Mouse (Mus musculus): ENCODE measurements around the gene Olfr983. TPM values are rescaled to one million over a fixed set of nuclear protein-coding genes. Genes with fewer than 3 reads are reported as not detected.

Gene Olfr983
- not detected in 2 replicates for polyA plus RNA-seq (2012; rRNA removed)

DNA sequence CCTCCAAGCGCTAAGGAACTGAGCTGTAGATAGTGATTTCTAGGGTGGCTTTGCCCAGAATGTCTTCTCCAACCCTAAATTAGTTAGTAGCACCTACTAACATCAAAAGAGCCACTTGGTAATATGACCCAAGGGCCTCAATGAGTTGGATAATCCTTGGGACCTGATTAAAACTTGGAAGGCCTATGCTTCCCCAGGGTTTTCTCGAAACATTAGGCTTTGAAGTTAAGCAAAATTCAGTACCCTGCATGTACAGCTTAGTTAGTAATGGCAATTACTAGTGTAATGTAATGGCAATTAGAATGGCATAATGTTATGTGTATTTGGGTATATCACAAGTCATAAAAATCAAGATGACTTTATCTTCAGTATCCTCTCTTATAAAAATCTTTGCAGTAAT is at the start of gene Olfr983:
Gene Olfr983 (minus strand): TSS at position 101 of the 400 bp plus-strand sequence.
- Histone ChIP-seq H3K4me3 (ENCODE audit: control insufficient read depth, low read depth, low read length) (no peak within 1 kb of the TSS), H3K27ac (ENCODE audit: control insufficient read depth, insufficient read depth, low read depth, low read length) (no peak within 1 kb of the TSS), H3K36me3 (ENCODE audit: control insufficient read depth, insufficient read depth, low read length) (no peaks in the 10 kb centered on the region), H3K27me3 (ENCODE audit: control insufficient read depth, insufficient read depth, low read length) (no peaks in the 10 kb centered on the region), H3K4me1 (ENCODE audit: control insufficient read depth, insufficient read depth, low read length) (no peaks in the 10 kb centered on the region)
- TF ChIP-seq POLR2A (IDR thresholded peaks at IDR 0.05; ENCODE audit: control insufficient read depth, low read depth, low read length) (no peak), CTCF (IDR thresholded peaks at IDR 0.05; ENCODE audit: control insufficient read depth, insufficient read depth, insufficient replicate concordance, low read depth, low read length) (no peak)

DNA sequence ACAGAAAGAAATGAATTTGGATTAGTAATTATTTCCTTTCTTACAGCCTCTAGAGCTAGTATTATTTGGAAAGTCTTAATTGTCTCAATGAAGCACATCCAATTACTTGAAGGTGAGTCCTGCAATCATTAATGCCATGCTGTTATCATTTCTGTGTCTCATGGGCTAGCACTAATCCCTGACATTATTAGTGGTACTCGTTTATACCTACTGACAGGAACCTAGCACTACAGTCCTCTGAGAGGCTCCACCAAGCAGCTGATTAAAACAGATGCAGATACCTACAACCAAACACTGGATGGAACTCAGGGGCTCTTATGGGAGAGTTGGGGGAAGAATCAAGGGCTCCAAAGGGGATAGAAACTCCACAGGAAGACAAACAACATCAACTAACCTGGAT is 48.1 kb upstream of the Olfr983 start:
- Histone ChIP-seq H3K4me3 (ENCODE audit: control insufficient read depth, low read depth, low read length) (no peak overlapping the region), H3K36me3 (ENCODE audit: control insufficient read depth, insufficient read depth, low read length) (no peaks in the 10 kb centered on the region), H3K27me3 (ENCODE audit: control insufficient read depth, insufficient read depth, low read length) (no peaks in the 10 kb centered on the region), H3K4me1 (ENCODE audit: control insufficient read depth, insufficient read depth, low read length) (no peaks in the 10 kb centered on the region), H3K27ac (ENCODE audit: control insufficient read depth, insufficient read depth, low read depth, low read length) (no peak overlapping the region)
- TF ChIP-seq POLR2A (IDR thresholded peaks at IDR 0.05; ENCODE audit: control insufficient read depth, low read depth, low read length) (no peak), CTCF (IDR thresholded peaks at IDR 0.05; ENCODE audit: control insufficient read depth, insufficient read depth, insufficient replicate concordance, low read depth, low read length) (no peak)

DNA sequence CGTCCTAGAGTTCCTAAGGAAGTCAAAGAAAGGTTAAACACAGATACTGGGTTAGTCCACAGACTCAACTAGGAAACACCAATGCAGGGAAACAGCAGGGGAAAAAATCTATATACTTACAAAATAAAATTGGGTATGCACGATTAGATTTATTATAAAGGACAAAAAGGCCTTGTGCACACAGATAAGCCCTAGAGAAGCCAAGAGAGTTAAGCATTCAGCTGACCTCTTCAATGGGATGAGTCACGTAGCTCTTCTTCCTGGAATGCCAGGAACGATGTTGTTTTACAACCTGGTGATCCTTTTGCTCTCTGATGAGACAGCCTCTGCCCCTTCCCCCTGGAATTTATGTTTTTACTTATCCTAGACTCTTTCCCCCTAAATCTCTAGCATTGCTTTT is 46.1 kb upstream of the Olfr983 start:
- no peaks in the 10 kb centered on the region for H3K27me3 ChIP-seq (ENCODE audit: control insufficient read depth, insufficient read depth, low read length)
- no peak overlapping the region for H3K4me3 ChIP-seq (ENCODE audit: control insufficient read depth, low read depth, low read length)
- no peaks in the 10 kb centered on the region for H3K4me1 ChIP-seq (ENCODE audit: control insufficient read depth, insufficient read depth, low read length)
- TF ChIP-seq POLR2A (IDR thresholded peaks at IDR 0.05; ENCODE audit: control insufficient read depth, low read depth, low read length) (no peak), CTCF (IDR thresholded peaks at IDR 0.05; ENCODE audit: control insufficient read depth, insufficient read depth, insufficient replicate concordance, low read depth, low read length) (no peak)
- H3K36me3 ChIP-seq (ENCODE audit: control insufficient read depth, insufficient read depth, low read length), result no peaks in the 10 kb centered on the region
- H3K27ac ChIP-seq (ENCODE audit: control insufficient read depth, insufficient read depth, low read depth, low read length), result no peak overlapping the region

DNA sequence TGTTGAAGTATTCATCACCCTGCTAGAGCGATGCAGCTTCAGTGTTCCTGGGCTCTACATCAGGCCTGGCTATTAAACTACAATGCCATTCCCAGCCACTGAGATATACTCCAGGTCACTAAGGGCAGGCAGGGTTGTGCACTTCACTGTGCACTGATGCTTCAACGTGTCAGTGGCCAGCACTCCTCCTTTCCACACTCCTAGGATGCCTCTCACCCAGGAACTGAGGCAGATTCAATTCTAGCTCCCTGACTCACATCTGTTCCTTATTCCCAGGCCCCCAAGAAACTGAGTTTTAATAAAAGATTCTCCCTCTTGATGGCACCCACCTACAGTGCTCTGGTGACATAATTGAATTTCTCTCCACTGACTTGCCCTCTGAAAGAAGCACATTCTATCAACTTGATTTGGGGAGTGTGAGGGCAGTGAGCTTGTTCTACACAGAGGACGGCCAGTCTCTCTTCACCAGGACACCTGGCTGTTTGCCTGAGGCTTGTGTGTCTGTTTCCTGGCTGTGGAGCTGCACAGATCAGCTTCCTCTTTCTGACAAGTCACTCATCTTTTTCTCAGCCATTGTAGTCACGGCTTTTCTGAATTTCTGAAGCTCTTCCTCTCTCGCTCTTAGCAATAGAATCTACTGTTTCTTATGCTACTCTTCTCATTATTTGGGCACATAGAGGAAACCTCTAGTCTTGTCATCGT is 43.7 kb upstream of the Olfr983 start:
- Histone ChIP-seq H3K27me3 (ENCODE audit: control insufficient read depth, insufficient read depth, low read length) (no peaks in the 10 kb centered on the region), H3K4me1 (ENCODE audit: control insufficient read depth, insufficient read depth, low read length) (no peaks in the 10 kb centered on the region), H3K4me3 (ENCODE audit: control insufficient read depth, low read depth, low read length) (no peak overlapping the region), H3K36me3 (ENCODE audit: control insufficient read depth, insufficient read depth, low read length) (no peaks in the 10 kb centered on the region), H3K27ac (ENCODE audit: control insufficient read depth, insufficient read depth, low read depth, low read length) (no peak overlapping the region)
- TF ChIP-seq POLR2A (IDR thresholded peaks at IDR 0.05; ENCODE audit: control insufficient read depth, low read depth, low read length) (no peak), CTCF (IDR thresholded peaks at IDR 0.05; ENCODE audit: control insufficient read depth, insufficient read depth, insufficient replicate concordance, low read depth, low read length) (no peak)

DNA sequence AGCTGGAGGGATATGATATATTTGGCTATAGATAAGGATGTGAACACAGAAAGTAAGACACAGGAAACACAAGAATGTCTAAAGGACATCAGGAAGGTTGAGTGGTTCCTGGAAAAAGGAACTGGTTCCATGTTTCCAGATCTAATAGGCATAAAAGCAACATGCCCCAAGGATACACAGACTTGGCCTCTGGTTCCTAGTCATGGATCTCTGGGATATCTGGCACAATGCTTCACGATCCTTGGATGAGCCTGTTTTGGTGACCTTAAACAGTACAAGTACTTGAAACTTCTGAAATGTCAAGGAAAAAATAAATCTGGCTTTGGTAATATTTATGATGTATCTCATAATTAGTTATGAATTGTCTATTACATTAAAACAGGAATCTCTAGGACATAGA is 37.2 kb upstream of the Olfr983 start:
- Histone ChIP-seq H3K27me3 (ENCODE audit: control insufficient read depth, insufficient read depth, low read length) (no peaks in the 10 kb centered on the region), H3K27ac (ENCODE audit: control insufficient read depth, insufficient read depth, low read depth, low read length) (no peak overlapping the region), H3K4me1 (ENCODE audit: control insufficient read depth, insufficient read depth, low read length) (no peaks in the 10 kb centered on the region), H3K36me3 (ENCODE audit: control insufficient read depth, insufficient read depth, low read length) (no peaks in the 10 kb centered on the region), H3K4me3 (ENCODE audit: control insufficient read depth, low read depth, low read length) (no peak overlapping the region)
- TF ChIP-seq POLR2A (IDR thresholded peaks at IDR 0.05; ENCODE audit: control insufficient read depth, low read depth, low read length) (no peak), CTCF (IDR thresholded peaks at IDR 0.05; ENCODE audit: control insufficient read depth, insufficient read depth, insufficient replicate concordance, low read depth, low read length) (no peak)

DNA sequence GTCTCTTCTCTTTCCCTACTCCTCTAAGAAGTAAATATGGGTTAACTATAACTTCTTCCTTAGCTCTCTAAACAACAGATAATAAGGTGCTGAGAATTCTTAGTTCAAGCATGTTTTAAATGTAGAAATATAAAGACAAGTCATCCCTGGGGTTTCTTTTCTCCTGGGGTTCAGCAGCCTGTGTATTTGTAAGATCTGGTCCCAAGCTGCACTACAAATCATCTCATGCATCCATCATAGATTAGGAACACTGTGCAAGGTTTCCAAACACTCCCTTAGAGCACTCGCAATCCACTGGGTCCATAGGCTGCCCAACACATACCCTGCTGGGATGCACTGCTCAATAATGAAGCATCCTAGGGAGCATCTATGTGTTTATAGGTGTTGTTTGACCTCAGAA is 36.7 kb upstream of the Olfr983 start, which contains the start of gene Olfr985:
Gene Olfr985 (minus strand): TSS at position 101 of the 400 bp plus-strand sequence.
- no peak for TF ChIP-seq POLR2A (IDR thresholded peaks at IDR 0.05; ENCODE audit: control insufficient read depth, low read depth, low read length)
- H3K4me3 ChIP-seq (ENCODE audit: control insufficient read depth, low read depth, low read length), result no peak within 1 kb of the TSS
- no peaks in the 10 kb centered on the region for H3K36me3 ChIP-seq (ENCODE audit: control insufficient read depth, insufficient read depth, low read length)
- no peak within 1 kb of the TSS for H3K27ac ChIP-seq (ENCODE audit: control insufficient read depth, insufficient read depth, low read depth, low read length)
- H3K4me1 ChIP-seq (ENCODE audit: control insufficient read depth, insufficient read depth, low read length), result no peaks in the 10 kb centered on the region
- no peaks in the 10 kb centered on the region for H3K27me3 ChIP-seq (ENCODE audit: control insufficient read depth, insufficient read depth, low read length)

DNA sequence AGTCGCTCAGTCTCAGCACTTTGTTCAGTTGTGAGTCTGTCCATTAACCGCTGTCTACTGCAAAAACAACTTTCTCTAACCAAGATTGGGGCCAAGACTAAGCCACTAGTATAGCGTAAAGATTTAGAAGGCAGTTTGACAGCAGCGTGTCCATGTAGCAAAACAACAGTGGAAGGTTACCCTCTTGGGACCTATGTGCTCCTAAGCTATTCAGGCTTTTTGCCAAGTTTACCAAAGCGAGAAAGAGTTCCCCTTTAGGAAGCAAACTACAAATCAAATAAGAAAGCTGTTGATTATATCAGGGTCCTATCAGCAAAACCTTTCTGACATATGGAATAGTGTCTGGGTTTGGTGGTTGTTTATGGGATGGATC is 23.9 kb upstream of the Olfr983 start:
- H3K36me3 ChIP-seq (ENCODE audit: control insufficient read depth, insufficient read depth, low read length), result no peaks in the 10 kb centered on the region
- TF ChIP-seq CTCF (IDR thresholded peaks at IDR 0.05; ENCODE audit: control insufficient read depth, insufficient read depth, insufficient replicate concordance, low read depth, low read length), result no peak
- no peak for TF ChIP-seq POLR2A (IDR thresholded peaks at IDR 0.05; ENCODE audit: control insufficient read depth, low read depth, low read length)

More for the DNA sequence above, 23.9 kb upstream of the Olfr983 start:
- H3K4me3 ChIP-seq (ENCODE audit: control insufficient read depth, low read depth, low read length), result no peak overlapping the region
- no peaks in the 10 kb centered on the region for H3K27me3 ChIP-seq (ENCODE audit: control insufficient read depth, insufficient read depth, low read length)
- H3K4me1 ChIP-seq (ENCODE audit: control insufficient read depth, insufficient read depth, low read length), result no peaks in the 10 kb centered on the region; the same call in 1 of the 2 replicates
- H3K27ac ChIP-seq (ENCODE audit: control insufficient read depth, insufficient read depth, low read depth, low read length), result no peak overlapping the region
